Mouse (Mus musculus) heart, postnatal 0 days (tissue): ENCODE data around the gene B230118H07Rik. TPM values are rescaled to one million over a fixed set of nuclear protein-coding genes. Genes with fewer than 3 reads are reported as not detected.

Source experiments
- ATAC-seq: fragments of 200-750 bp; cut with Nextera tagmentation; 2 replicates; pipeline ENCODE4 v1.8.0; 2017; ENCODE audit warnings: low read depth, moderate number of reproducible peaks, moderate library complexity; ENCODE audit not compliant: insufficient read depth
- DNase-seq: peaks from one replicate; pipeline ENCODE4 v3.0.0-alpha.2; 2016; ENCODE audit warnings: low spot score
- H3K27ac ChIP-seq: fragments of 300-500 bp; sonication (generic); 2 replicates; pipeline ENCODE4 v1.5.1; 2014; ENCODE audit warnings: low read depth, mild to moderate bottlenecking
- H3K27me3 ChIP-seq: fragments of 300-500 bp; sonication (generic); 2 replicates; pipeline ENCODE4 v1.6.1; 2014; ENCODE audit warnings: low read length, mixed read lengths; ENCODE audit not compliant: control insufficient read depth, insufficient read depth
- H3K36me3 ChIP-seq: fragments of 300-500 bp; sonication (generic); replicated peaks from 2 replicates; pipeline ENCODE4 v1.6.1; 2014; ENCODE audit warnings: low read length, mixed read lengths; ENCODE audit not compliant: control insufficient read depth, insufficient read depth
- H3K4me1 ChIP-seq: fragments of 300-500 bp; sonication (generic); 2 replicates; pipeline ENCODE4 v1.6.1; 2014; ENCODE audit warnings: antibody characterized with exemption; ENCODE audit not compliant: control insufficient read depth, insufficient read depth
- H3K4me2 ChIP-seq: fragments of 300-500 bp; sonication (generic); 2 replicates; pipeline ENCODE4 v1.6.1; 2014; ENCODE audit warnings: low read depth, mild to moderate bottlenecking, low read length, moderate library complexity
- H3K4me3 ChIP-seq: fragments of 300-500 bp; sonication (generic); 2 replicates; pipeline ENCODE4 v1.5.1; 2014; ENCODE audit warnings: low read depth, low read length
- H3K9ac ChIP-seq: fragments of 300-500 bp; sonication (generic); replicated peaks from 2 replicates; pipeline ENCODE4 v1.6.1; 2014; ENCODE audit warnings: low read depth, low read length, mixed read lengths
- H3K9me3 ChIP-seq: fragments of 300-500 bp; sonication (generic); replicated peaks from 2 replicates; pipeline ENCODE4 v1.6.1; 2016; ENCODE audit warnings: low read length; ENCODE audit not compliant: control insufficient read depth
- CTCF ChIP-seq: IDR thresholded peaks from 2 replicates; pipeline ENCODE4 v1.5.1; 2016; ENCODE audit warnings: antibody characterized with exemption, control low read depth, low read depth
- EP300 ChIP-seq: IDR thresholded peaks from 2 replicates; pipeline ENCODE4 v1.6.1; 2016; ENCODE audit warnings: antibody characterized with exemption, low read depth
- WGBS: fragments of 180-500 bp; shearing (Covaris S2); extraction: QIAGEN DNeasy Blood & Tissue Kit; methylation state at CpG from one replicate; pipeline ENCODE4 v1.1.7; 2014; 5-methylcytosine and 5-hydroxymethylcytosine counted together
- polyA plus RNA-seq: library from polyadenylated mRNA; unstranded; fragments of >200 nt; fragmentation: Nextera tagmentation; extraction: Ambion mirVana; gene quantifications from 2 replicates; pipeline ENCODE4 v1.2.1, GENCODE M21; 2015
- total RNA-seq: library from RNA; depleted of rRNA; stranded (reverse); fragments of >200 nt; gene quantifications from 2 replicates; pipeline ENCODE4 v1.2.3, GENCODE M21; 2014; ENCODE audit warnings: low replicate concordance

The B230118H07Rik gene
- total and polyA plus RNA-seq, 2 experiments from 2014 or later = 17.3 to 85.5 TPM

GRCm38 (mm10) chr2:101597186-101597585, 52.1 kb downstream of the B230118H07Rik start:
- Histone ChIP-seq H3K4me3 (no peak overlapping the region), H3K9me3 (no peaks in the 10 kb centered on the region), H3K36me3 (no peaks in the 10 kb centered on the region), H3K27me3 (no peaks in the 10 kb centered on the region), H3K4me1 (0 out of 2 replicates have a peak, but pooled peaks cover 3% of the 10 kb centered on the region), H3K4me2 (no peak overlapping the region), H3K27ac (no peak overlapping the region), H3K9ac (no peak overlapping the region)
- TF ChIP-seq CTCF (peak; percentile 47), EP300 (no peak)
- ATAC-seq (no peak), DNase-seq (no peak)

- TF ChIP-seq EP300 = no peak
- TF ChIP-seq CTCF = no peak
Measured at GRCm38 (mm10) chr2:101594681-101595080, 54.7 kb downstream of the B230118H07Rik start.

GRCm38 (mm10) chr2:101592886-101593285, 56.4 kb downstream of the B230118H07Rik start:
- Histone ChIP-seq H3K4me2 (no peak overlapping the region), H3K9ac (no peak overlapping the region), H3K4me1 (no peaks in the 10 kb centered on the region), H3K9me3 (no peaks in the 10 kb centered on the region), H3K4me3 (no peak overlapping the region), H3K27ac (no peak overlapping the region), H3K36me3 (no peaks in the 10 kb centered on the region), H3K27me3 (no peaks in the 10 kb centered on the region)
- no peak for ATAC-seq
- WGBS = 80% methylated on average over 8 of the region's 8 CpGs
- DNase-seq = no peak
- TF ChIP-seq EP300 (no peak), CTCF (no peak)

More at GRCm38 (mm10) chr2:101594681-101595080, 54.7 kb downstream of the B230118H07Rik start:
- no peaks in the 10 kb centered on the region for H3K27me3 ChIP-seq
- no peaks in the 10 kb centered on the region for H3K9me3 ChIP-seq
- H3K4me3 ChIP-seq = no peak overlapping the region
- 0 out of 2 replicates have a peak, but pooled peaks cover 3% of the 10 kb centered on the region for H3K4me1 ChIP-seq
- no peaks in the 10 kb centered on the region for H3K36me3 ChIP-seq
- DNase-seq (no peak), ATAC-seq (no peak)
- H3K27ac ChIP-seq = no peak overlapping the region
- WGBS = 80% methylated on average over 5 of the region's 5 CpGs
- H3K4me2 ChIP-seq = no peak overlapping the region
- no peak overlapping the region for H3K9ac ChIP-seq

GRCm38 (mm10) chr2:101592023-101592841, 57.1 kb downstream of the B230118H07Rik start:
- Histone ChIP-seq H3K27me3 (no peaks in the 10 kb centered on the region), H3K27ac (no peak overlapping the region), H3K4me1 (no peaks in the 10 kb centered on the region), H3K4me3 (no peak overlapping the region), H3K9ac (no peak overlapping the region), H3K4me2 (no peak overlapping the region), H3K36me3 (no peaks in the 10 kb centered on the region), H3K9me3 (no peaks in the 10 kb centered on the region)
- DNase-seq (no peak), ATAC-seq (no peak)
- 52% methylated on average over 10 of the region's 10 CpGs for WGBS
- TF ChIP-seq EP300 (no peak), CTCF (no peak)

- Histone ChIP-seq H3K36me3 (no peaks in the 10 kb centered on the region), H3K9me3 (no peaks in the 10 kb centered on the region), H3K27me3 (no peaks in the 10 kb centered on the region), H3K9ac (no peak overlapping the region), H3K27ac (no peak overlapping the region), H3K4me3 (no peak overlapping the region), H3K4me2 (no peak overlapping the region), H3K4me1 (no peaks in the 10 kb centered on the region)
- TF ChIP-seq CTCF (no peak), EP300 (no peak)
- no peak for DNase-seq
- no peak for ATAC-seq
- WGBS = 58% methylated on average over 8 of the region's 8 CpGs
Measured at GRCm38 (mm10) chr2:101591356-101591755, 58.0 kb downstream of the B230118H07Rik start.
